Mouse (Mus musculus) heart, adult 2 months (tissue): Measurements from ENCODE around the gene Myt1l. TPM values are rescaled to one million over a fixed set of nuclear protein-coding genes. Genes with fewer than 3 reads are reported as not detected.

Experiments used
- DNase-seq, 2 experiments: peaks; one replicate each; pipeline ENCODE4 v3.0.0; 2021
- H3K27ac ChIP-seq: fragments of 200-600 bp; 2 replicates; pipeline ENCODE4 v1.8.1; 2022
- H3K27me3 ChIP-seq: fragments of 200-500 bp; 2 replicates; pipeline ENCODE4 v1.6.1; 2012; ENCODE audit warnings: mild to moderate bottlenecking, low read length, inconsistent platforms, mixed read lengths; ENCODE audit not compliant: control insufficient read depth, insufficient read depth
- H3K36me3 ChIP-seq: fragments of 200-500 bp; 2 replicates; pipeline ENCODE4 v1.6.1; 2012; ENCODE audit warnings: low read length, inconsistent platforms; ENCODE audit not compliant: control insufficient read depth, insufficient read depth
- H3K4me1 ChIP-seq: fragments of 200-500 bp; 2 replicates; pipeline ENCODE4 v1.6.1; 2011; ENCODE audit warnings: low read length; ENCODE audit not compliant: control insufficient read depth, insufficient read depth
- H3K4me3 ChIP-seq: fragments of 200-600 bp; 2 replicates; pipeline ENCODE4 v1.8.1; 2022
- H3K79me2 ChIP-seq: fragments of 200-500 bp; replicated peaks from 2 replicates; pipeline ENCODE4 v1.6.1; 2012; ENCODE audit warnings: mild to moderate bottlenecking, inconsistent platforms, low read length, moderate library complexity, mixed read lengths; ENCODE audit not compliant: control insufficient read depth, insufficient read depth
- H3K9ac ChIP-seq: fragments of 200-500 bp; 2 replicates; pipeline ENCODE4 v1.6.1; 2012; ENCODE audit warnings: low read depth, mild to moderate bottlenecking, control low read depth, inconsistent platforms, low read length, mixed read lengths
- CTCF ChIP-seq: fragments of 200-600 bp; IDR thresholded peaks from 2 replicates; pipeline ENCODE4 v1.8.1; 2022; ENCODE audit warnings: antibody characterized with exemption, mild to moderate bottlenecking, moderate library complexity
- EP300 ChIP-seq: fragments of 200-500 bp; IDR thresholded peaks from 2 replicates; pipeline ENCODE4 v1.6.1; 2011; ENCODE audit warnings: low read depth, low read length, control low read depth; ENCODE audit not compliant: insufficient read depth
- POLR2A ChIP-seq: fragments of 200-500 bp; IDR thresholded peaks from 2 replicates; pipeline ENCODE4 v1.6.1; 2011; ENCODE audit warnings: mild to moderate bottlenecking, low read depth, low read length, control low read depth; ENCODE audit not compliant: insufficient read depth
- WGBS: fragments of 180-500 bp; shearing (Covaris S2); methylation state at CpG from one replicate; pipeline ENCODE4 v1.1.7; 2018; 5-methylcytosine and 5-hydroxymethylcytosine counted together
- intact Hi-C: fragments of 180-260 bp; cut with DNase I; formaldehyde crosslinking; loops from one replicate; pipeline ENCODE4 v1.15.1; 2025
- polyA plus RNA-seq: library from polyadenylated mRNA; depleted of rRNA; stranded (reverse); fragments of >200 nt; gene quantifications from 2 replicates; pipeline ENCODE4 v1.2.3, GENCODE M21; 2012
- total RNA-seq, 2 experiments: library from RNA; stranded (reverse); gene quantifications; 2 replicates each; pipeline ENCODE4 v1.2.3; 2021

Myt1l gene
- total and polyA plus RNA-seq, 3 experiments, result 0.06 TPM; not detected in 2

DNA sequence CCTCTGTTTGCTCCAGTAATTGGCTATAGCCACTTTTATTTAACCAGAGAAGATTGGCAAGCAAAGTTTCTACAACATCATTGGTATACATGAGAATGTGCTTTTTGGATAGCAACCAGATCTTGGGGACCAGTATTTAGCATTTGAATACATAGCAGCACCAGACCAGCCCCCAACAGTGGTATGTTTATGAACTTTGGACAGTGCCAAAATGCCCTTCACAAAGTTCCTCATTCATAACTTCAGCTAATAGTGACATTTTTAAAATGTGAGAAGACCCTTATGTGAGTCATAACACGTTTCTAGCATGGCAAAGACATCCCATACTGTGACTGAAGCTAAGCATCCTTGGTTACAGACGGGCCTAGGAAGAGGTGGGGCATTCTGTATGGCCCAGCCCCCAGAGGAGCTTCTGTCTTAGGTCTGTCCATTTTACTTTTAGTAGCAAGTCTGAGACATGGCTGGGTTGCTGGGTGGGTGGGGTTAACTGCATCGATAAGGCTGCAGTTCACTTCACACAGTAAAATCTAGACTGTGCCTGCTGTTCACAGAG, 369.4 kb downstream of the Myt1l start:
- Histone ChIP-seq H3K36me3 (no peaks in the 10 kb centered on the region), H3K4me1 (no peaks in the 10 kb centered on the region), H3K27ac (no peak overlapping the region), H3K79me2 (no peaks in the 10 kb centered on the region), H3K27me3 (no peaks in the 10 kb centered on the region), H3K9ac (no peak overlapping the region), H3K4me3 (no peak overlapping the region)
- no peak for DNase-seq
- intact Hi-C loops, result no loop called here
- 73% methylated on average over 3 of the region's 3 CpGs for WGBS
- no peak for TF ChIP-seq EP300
- TF ChIP-seq POLR2A, result no peak
- no peak for TF ChIP-seq CTCF

DNA sequence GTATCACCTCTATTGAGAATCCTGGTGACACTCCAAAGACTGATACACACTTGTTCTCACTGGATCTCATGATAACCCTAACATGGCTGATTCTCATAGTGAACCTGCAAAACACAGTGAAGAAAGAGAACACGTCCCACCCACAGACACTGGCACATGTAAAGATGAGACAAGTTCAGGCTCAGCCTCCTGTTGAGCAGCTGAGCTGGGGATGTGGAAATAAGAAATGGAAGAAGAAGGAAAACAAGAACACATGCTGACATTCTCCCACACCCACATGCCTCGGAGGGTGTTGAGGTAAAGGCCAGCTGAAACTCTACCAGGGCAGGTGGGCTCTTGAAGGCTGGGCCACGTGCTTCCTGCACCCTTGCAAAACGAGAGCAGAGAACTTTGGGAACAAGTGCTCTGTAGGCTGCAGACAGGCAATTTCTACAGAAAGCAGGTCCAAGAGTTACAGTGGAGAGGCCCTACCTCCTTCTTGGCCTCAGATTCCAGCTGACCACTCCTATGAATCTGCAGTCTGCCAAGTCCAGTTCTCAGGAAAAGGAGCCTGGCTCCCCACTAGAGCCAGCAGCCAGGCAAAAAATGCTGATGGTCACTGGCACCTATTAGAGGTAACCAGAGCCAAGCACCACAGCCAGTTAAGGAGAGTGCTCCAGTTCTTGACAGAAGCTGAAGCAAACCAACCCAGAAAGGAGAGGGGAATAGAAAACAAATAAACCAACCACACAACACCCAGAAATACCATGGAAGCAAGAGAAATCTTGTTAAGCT, 376.1 kb downstream of the Myt1l start:
- DNase-seq, result peak in 1 of 2 experiments; percentile 20
- H3K4me1 ChIP-seq, result peaks cover 7% of the 10 kb centered on the region
- no peaks in the 10 kb centered on the region for H3K27me3 ChIP-seq
- intact Hi-C loops, result no loop called here
- 71% methylated on average over 4 of the region's 4 CpGs for WGBS
- no peak overlapping the region for H3K9ac ChIP-seq
- no peaks in the 10 kb centered on the region for H3K36me3 ChIP-seq
- no peaks in the 10 kb centered on the region for H3K79me2 ChIP-seq
- H3K27ac ChIP-seq, result no peak overlapping the region
- TF ChIP-seq POLR2A (no peak), EP300 (no peak), CTCF (no peak)
- H3K4me3 ChIP-seq, result no peak overlapping the region

DNA sequence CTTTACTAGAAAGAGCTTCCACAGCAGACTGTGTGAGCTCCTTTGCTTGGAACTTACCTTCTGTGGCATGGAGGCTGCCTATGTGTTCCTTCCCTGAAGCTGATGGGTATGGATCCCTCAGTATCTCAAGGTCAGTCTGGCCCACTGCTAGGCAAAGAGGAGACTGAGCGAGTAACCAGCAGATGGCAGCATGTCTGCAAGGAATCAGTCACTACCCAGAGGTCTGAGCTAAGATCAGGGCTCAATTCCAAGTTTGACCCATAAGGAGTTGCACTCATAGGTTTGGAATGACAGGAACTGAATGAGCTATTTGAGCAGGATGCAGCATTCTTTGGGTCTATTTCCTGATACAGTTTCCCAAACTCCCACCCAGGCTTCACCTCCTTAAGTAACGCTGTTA, 378.9 kb downstream of the Myt1l start:
- TF ChIP-seq CTCF, result no peak; the same call in 1 of the 2 replicates
- no peak for TF ChIP-seq POLR2A
- TF ChIP-seq EP300, result 0 out of 2 replicates have a peak, but pooled peaks have one; percentile 42
- H3K79me2 ChIP-seq, result no peaks in the 10 kb centered on the region
- no peaks in the 10 kb centered on the region for H3K36me3 ChIP-seq
- no peaks in the 10 kb centered on the region for H3K27me3 ChIP-seq
- peak overlapping the region; percentile 38 for H3K27ac ChIP-seq
- DNase-seq, result peak; percentile 63 to 76
- no peak overlapping the region for H3K9ac ChIP-seq
- H3K4me1 ChIP-seq, result peaks cover 7% of the 10 kb centered on the region
- 18% methylated on average over 2 of the region's 2 CpGs for WGBS
- intact Hi-C loops, result loop anchor here (5.0 kb wide), 1 partner anchor 135 kb away; no protein-coding TSS in a partner anchor
- no peak overlapping the region for H3K4me3 ChIP-seq

DNA sequence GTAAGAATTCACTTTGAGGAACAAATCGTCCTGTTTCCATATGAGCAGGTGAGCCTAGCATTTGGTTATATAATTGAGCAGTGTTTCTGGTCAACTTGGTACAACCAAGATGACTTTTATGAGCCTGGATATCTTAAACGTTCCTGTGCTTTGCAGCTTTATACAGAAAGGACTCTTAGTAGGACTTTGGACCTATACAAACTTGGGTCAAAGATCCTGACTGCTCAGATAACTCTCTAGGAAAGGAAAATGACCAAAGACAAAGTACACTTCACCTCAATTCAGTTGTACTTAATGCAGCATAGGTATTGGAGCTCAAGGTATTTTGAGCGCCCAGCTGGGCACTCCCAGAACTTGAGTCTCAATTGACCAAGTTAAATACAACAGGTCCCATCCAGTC, 388.0 kb downstream of the Myt1l start:
- no peak for DNase-seq
- TF ChIP-seq CTCF (no peak), POLR2A (no peak), EP300 (no peak)
- Histone ChIP-seq H3K79me2 (no peaks in the 10 kb centered on the region), H3K4me3 (no peak overlapping the region), H3K4me1 (no peaks in the 10 kb centered on the region), H3K9ac (no peak overlapping the region), H3K27me3 (no peaks in the 10 kb centered on the region), H3K27ac (no peak overlapping the region), H3K36me3 (no peaks in the 10 kb centered on the region)
- intact Hi-C loops, result no loop called here
- WGBS, result 79% methylated on average over 3 of the region's 3 CpGs

DNA sequence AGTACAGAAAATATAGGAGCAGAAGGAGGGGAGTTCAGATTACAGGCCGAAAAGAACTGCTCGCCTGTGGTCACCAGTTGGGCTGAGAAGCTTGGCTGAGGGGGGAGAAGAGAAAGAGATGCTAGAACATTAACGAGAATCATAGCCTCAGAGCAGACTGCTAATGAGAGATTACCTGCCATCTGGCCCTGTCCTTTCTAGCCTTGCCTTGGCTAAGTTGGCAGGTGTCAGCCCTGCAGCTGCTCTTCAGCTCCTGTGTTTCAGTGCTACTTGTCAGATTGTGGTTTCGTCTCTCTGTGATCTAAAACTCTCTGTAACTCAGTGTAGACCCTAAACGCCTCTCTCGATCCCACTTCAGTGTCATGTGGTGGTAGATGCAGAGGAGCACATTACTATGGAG, 388.6 kb downstream of the Myt1l start:
- TF ChIP-seq CTCF (no peak), POLR2A (no peak)
- intact Hi-C loops, result no loop called here

DNA sequence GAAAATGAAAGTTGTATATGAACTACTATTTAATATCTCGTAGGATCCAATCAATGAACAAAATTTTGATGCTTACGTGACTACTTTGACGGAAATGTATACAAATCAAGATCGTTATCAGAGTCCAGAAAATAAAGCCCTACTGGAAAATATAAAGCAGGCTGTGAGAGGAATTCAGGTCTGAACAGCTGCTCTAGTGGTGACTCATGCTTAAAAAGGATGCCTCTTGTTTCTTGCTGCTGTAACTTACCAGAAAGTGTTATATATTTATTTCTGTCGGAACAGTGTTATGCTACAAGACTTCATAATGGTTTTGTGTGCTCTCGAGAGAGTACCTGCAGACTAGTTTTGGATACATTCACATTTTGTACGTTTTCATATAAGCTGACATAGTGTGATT, 392.1 kb downstream of the Myt1l start:
- H3K4me3 ChIP-seq, result no peak overlapping the region
- intact Hi-C loops, result loop anchor here (5.0 kb wide), 1 partner anchor 452 kb away; the partner anchor contains the start of gene Sntg2
- WGBS, result 71% methylated on average over 7 of the region's 7 CpGs

More for the DNA sequence above, 388.6 kb downstream of the Myt1l start:
- Histone ChIP-seq H3K27ac (no peak overlapping the region), H3K4me3 (no peak overlapping the region), H3K27me3 (no peaks in the 10 kb centered on the region), H3K9ac (no peak overlapping the region), H3K36me3 (no peaks in the 10 kb centered on the region), H3K4me1 (no peaks in the 10 kb centered on the region), H3K79me2 (no peaks in the 10 kb centered on the region)
- WGBS, result 93% methylated on average over 6 of the region's 6 CpGs
- no peak for DNase-seq

More for the DNA sequence above, 392.1 kb downstream of the Myt1l start:
- H3K79me2 ChIP-seq, result no peaks in the 10 kb centered on the region
- no peak overlapping the region for H3K9ac ChIP-seq
- DNase-seq, result no peak
- TF ChIP-seq EP300, result no peak
- no peak for TF ChIP-seq POLR2A
- no peak for TF ChIP-seq CTCF
- no peak overlapping the region for H3K27ac ChIP-seq
- H3K27me3 ChIP-seq, result no peaks in the 10 kb centered on the region
- no peaks in the 10 kb centered on the region for H3K4me1 ChIP-seq
- no peaks in the 10 kb centered on the region for H3K36me3 ChIP-seq
